Mouse (Mus musculus) cortical plate, adult 2 months (tissue): ENCODE measurements around the gene S1pr4.

ENCODE experiments used
- CTCF ChIP-seq: fragments of 200-500 bp; IDR thresholded peaks from 2 replicates; pipeline ENCODE4 v1.5.1; 2011; ENCODE audit warnings: mild to moderate bottlenecking, control low read depth, low read length; ENCODE audit not compliant: insufficient read depth; ENCODE audit errors: extremely low read depth
- POLR2A ChIP-seq: fragments of 200-500 bp; IDR thresholded peaks from 2 replicates; pipeline ENCODE4 v1.6.1; 2011; ENCODE audit warnings: mild to moderate bottlenecking, low read length, control low read depth; ENCODE audit not compliant: insufficient read depth; ENCODE audit errors: extremely low read depth

- TF ChIP-seq POLR2A (no peak), CTCF (no peak)
These were observed 49.0 kb upstream of the S1pr4 start for GRCm38 (mm10) chr10:81548944-81549343.
